17 mouse cellular contexts compared by ENCODE assay signal in the genomic region with DNA sequence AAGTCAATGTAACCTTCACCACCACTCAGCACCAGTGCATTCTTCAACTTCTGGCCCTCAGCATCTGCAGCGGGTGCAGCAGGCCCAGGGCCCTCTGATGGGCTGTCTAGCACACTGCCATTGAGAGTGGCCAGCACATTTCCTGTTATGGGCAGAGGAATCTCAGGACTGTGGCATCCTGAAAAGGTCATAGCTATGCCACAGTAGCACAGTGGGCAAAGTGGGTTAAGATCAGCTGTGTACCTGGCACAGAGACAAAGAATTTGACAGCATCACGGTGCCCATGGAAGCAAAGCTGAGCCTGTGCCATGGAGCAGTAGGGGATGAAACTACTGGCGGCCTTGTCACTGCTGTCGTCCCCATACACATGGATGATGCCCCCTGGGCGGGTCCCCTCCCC. TPM values are rescaled to one million over a fixed set of nuclear protein-coding genes. Genes with fewer than 3 reads are reported as not detected.
DNase-seq lines count a peak whose midpoint lies in the region; ATAC-seq lines count a peak whose summit lies in the region.
"Had no signal": no experiment of that assay in that cellular context is flagged by ENCODE, and none has a peak within 500 bp of the region (broad histone marks: within the 10 kb centered on the region; RNA-seq: fewer than 3 reads in every experiment).

No protein-coding gene starts in this region.

- no peak overlapping the region for H3K9ac ChIP-seq in hindbrain, embryonic 14.5 days
- H3K9ac ChIP-seq: forebrain, postnatal 0 days; hindbrain, embryonic 15.5 days; neural tube, embryonic 12.5 days had no signal

- H3K4me1 ChIP-seq in hindbrain, embryonic 10.5 days (replicated peaks) = peaks cover 41% of the 10 kb centered on the region
- peaks cover 26% of the 10 kb centered on the region for H3K4me1 ChIP-seq in hindbrain, embryonic 14.5 days (replicated peaks; ENCODE audit: control insufficient read depth, insufficient read depth, low read length)
- peaks cover 36% of the 10 kb centered on the region for H3K4me1 ChIP-seq in embryonic facial prominence, embryonic 10.5 days
- H3K4me1 ChIP-seq in limb, embryonic 10.5 days = peaks cover 31% of the 10 kb centered on the region

- no peaks in the 10 kb centered on the region for H3K27me3 ChIP-seq in hindbrain, embryonic 10.5 days (ENCODE audit: insufficient read depth, poor library complexity, severe bottlenecking)
- no peaks in the 10 kb centered on the region for H3K27me3 ChIP-seq in hindbrain, embryonic 14.5 days (ENCODE audit: control insufficient read depth, insufficient read depth, low read length)
- no peaks in the 10 kb centered on the region for H3K27me3 ChIP-seq in embryonic facial prominence, embryonic 10.5 days (replicated peaks; ENCODE audit: low read depth, poor library complexity, severe bottlenecking)
- no peaks in the 10 kb centered on the region for H3K27me3 ChIP-seq in limb, embryonic 10.5 days (ENCODE audit: low read depth, poor library complexity, severe bottlenecking)
- H3K27me3 ChIP-seq: heart, embryonic 13.5 days; hindbrain, embryonic 15.5 days; neural tube, embryonic 12.5 days had no signal

- 90% methylated on average over 5 of the region's 5 CpGs for WGBS in hindbrain, embryonic 10.5 days
- WGBS in hindbrain, embryonic 14.5 days = 83% methylated on average over 5 of the region's 5 CpGs
- 84% methylated on average over 5 of the region's 5 CpGs for WGBS in embryonic facial prominence, embryonic 10.5 days
- 89% methylated on average over 5 of the region's 5 CpGs for WGBS in limb, embryonic 10.5 days

- no peak overlapping the region for H3K4me2 ChIP-seq in hindbrain, embryonic 14.5 days (replicated peaks)
- H3K4me2 ChIP-seq: heart, embryonic 13.5 days; hindbrain, embryonic 15.5 days; neural tube, embryonic 12.5 days had no signal

- H3K27ac ChIP-seq in hindbrain, embryonic 10.5 days = no peak overlapping the region
- no peak overlapping the region for H3K27ac ChIP-seq in hindbrain, embryonic 14.5 days
- H3K27ac ChIP-seq in embryonic facial prominence, embryonic 10.5 days (replicated peaks) = no peak overlapping the region
- no peak overlapping the region for H3K27ac ChIP-seq in limb, embryonic 10.5 days
- H3K27ac ChIP-seq: hindbrain, embryonic 15.5 days; kidney, postnatal 0 days; neural tube, embryonic 12.5 days had no signal

- DNase-seq in hindbrain, embryonic 10.5 days (ENCODE audit: low spot score) = no peak
- DNase-seq in hindbrain, embryonic 14.5 days (ENCODE audit: low spot score) = no peak
- peak; percentile 45 for DNase-seq in adipocyte (ENCODE audit: low spot score)
- DNase-seq in embryonic facial prominence, embryonic 10.5 days (ENCODE audit: low spot score) = no peak
- no peak for DNase-seq in limb, embryonic 10.5 days (ENCODE audit: low spot score)
- DNase-seq in yolk sac, embryonic 10.5 days (ENCODE audit: low spot score) = no peak
- no peak for DNase-seq in T-cell, adult 2 months (ENCODE audit: low spot score)
- DNase-seq: adrenal gland, adult 2 months; cerebellum, adult 18-20 months; forebrain, postnatal 0 days; right cerebral cortex, postnatal 25 days had no signal

- H3K9me3 ChIP-seq in hindbrain, embryonic 10.5 days = no peaks in the 10 kb centered on the region
- H3K9me3 ChIP-seq in hindbrain, embryonic 14.5 days (ENCODE audit: control insufficient read depth, low read length) = no peaks in the 10 kb centered on the region
- H3K9me3 ChIP-seq in embryonic facial prominence, embryonic 10.5 days = no peaks in the 10 kb centered on the region
- no peaks in the 10 kb centered on the region for H3K9me3 ChIP-seq in limb, embryonic 10.5 days (replicated peaks)
- H3K9me3 ChIP-seq: G1E; heart, embryonic 13.5 days; hindbrain, embryonic 15.5 days; neural tube, embryonic 12.5 days had no signal

- no peak for ATAC-seq in hindbrain, embryonic 14.5 days (ENCODE audit: low FRiP score)
- ATAC-seq: forebrain, postnatal 0 days; intestine, embryonic 16.5 days had no signal

- H3K36me3 ChIP-seq in hindbrain, embryonic 10.5 days = peaks cover 76% of the 10 kb centered on the region
- peaks cover 70% of the 10 kb centered on the region for H3K36me3 ChIP-seq in hindbrain, embryonic 14.5 days (replicated peaks; ENCODE audit: control insufficient read depth, insufficient read depth)
- H3K36me3 ChIP-seq in embryonic facial prominence, embryonic 10.5 days (replicated peaks) = peaks cover 75% of the 10 kb centered on the region
- peaks cover 75% of the 10 kb centered on the region for H3K36me3 ChIP-seq in limb, embryonic 10.5 days

- H3K4me3 ChIP-seq in hindbrain, embryonic 10.5 days = peak overlapping the region; percentile 18; the same call in 1 of the 2 replicates
- no peak overlapping the region for H3K4me3 ChIP-seq in hindbrain, embryonic 14.5 days (replicated peaks; ENCODE audit: low read length)
- H3K4me3 ChIP-seq in embryonic facial prominence, embryonic 10.5 days = peak overlapping the region; percentile 0; the same call in 1 of the 2 replicates
- H3K4me3 ChIP-seq in limb, embryonic 10.5 days = 0 out of 2 replicates have a peak overlapping the region, but pooled peaks have one; percentile 0
- H3K4me3 ChIP-seq: heart, embryonic 13.5 days; hindbrain, embryonic 15.5 days; neural tube, embryonic 12.5 days had no signal

RNA-seq across cellular contexts. Expression of a gene that starts 2.9 kb away (rescaled TPM):
- 44.7 and 46.5 TPM in 2 replicates for polyA plus RNA-seq in hindbrain, embryonic 10.5 days (2016; fragmentation: Nextera tagmentation; extraction: Ambion mirVana)
- 85.6 and 95.8 TPM in 2 replicates for polyA plus RNA-seq in hindbrain, embryonic 14.5 days (2014; fragmentation: Nextera tagmentation; extraction: Ambion mirVana)
- polyA plus RNA-seq in embryonic facial prominence, embryonic 10.5 days (2016; fragmentation: Nextera tagmentation; extraction: Ambion mirVana) = 47.3 and 50.1 TPM in 2 replicates
- polyA plus RNA-seq in limb, embryonic 10.5 days (2016; fragmentation: Nextera tagmentation; extraction: Ambion mirVana) = 43.6 and 47.0 TPM in 2 replicates

RNA-seq across cellular contexts. Expression of a gene that starts 4.2 kb away (rescaled TPM):
- polyA plus RNA-seq in hindbrain, embryonic 10.5 days (2016; fragmentation: Nextera tagmentation; extraction: Ambion mirVana) = 96.7 and 102 TPM in 2 replicates
- 72.9 and 82.6 TPM in 2 replicates for polyA plus RNA-seq in hindbrain, embryonic 14.5 days (2014; fragmentation: Nextera tagmentation; extraction: Ambion mirVana)
- polyA plus RNA-seq in embryonic facial prominence, embryonic 10.5 days (2016; fragmentation: Nextera tagmentation; extraction: Ambion mirVana) = 102 and 105 TPM in 2 replicates
- 104 and 105 TPM in 2 replicates for polyA plus RNA-seq in limb, embryonic 10.5 days (2016; fragmentation: Nextera tagmentation; extraction: Ambion mirVana)

RNA-seq across cellular contexts. Expression of a gene that starts 4.3 kb away (rescaled TPM):
- polyA plus RNA-seq in hindbrain, embryonic 10.5 days (2016; fragmentation: Nextera tagmentation; extraction: Ambion mirVana) = 30.8 and 36.3 TPM in 2 replicates
- polyA plus RNA-seq in hindbrain, embryonic 14.5 days (2014; fragmentation: Nextera tagmentation; extraction: Ambion mirVana) = 22.7 and 23.7 TPM in 2 replicates
- 30.6 and 33.6 TPM in 2 replicates for polyA plus RNA-seq in embryonic facial prominence, embryonic 10.5 days (2016; fragmentation: Nextera tagmentation; extraction: Ambion mirVana)
- 22.1 and 30.6 TPM in 2 replicates for polyA plus RNA-seq in limb, embryonic 10.5 days (2016; fragmentation: Nextera tagmentation; extraction: Ambion mirVana)

RNA-seq across cellular contexts. Expression of a gene that starts 12.7 kb away (rescaled TPM):
- 48.9 and 53.4 TPM in 2 replicates for polyA plus RNA-seq in hindbrain, embryonic 10.5 days (2016; fragmentation: Nextera tagmentation; extraction: Ambion mirVana)
- polyA plus RNA-seq in hindbrain, embryonic 14.5 days (2014; fragmentation: Nextera tagmentation; extraction: Ambion mirVana) = 75.0 and 82.0 TPM in 2 replicates
- polyA plus RNA-seq in embryonic facial prominence, embryonic 10.5 days (2016; fragmentation: Nextera tagmentation; extraction: Ambion mirVana) = 47.1 TPM in 2 replicates
- polyA plus RNA-seq in limb, embryonic 10.5 days (2016; fragmentation: Nextera tagmentation; extraction: Ambion mirVana) = 48.0 and 50.8 TPM in 2 replicates

RNA-seq across cellular contexts. Expression of a gene that starts 13.0 kb away (rescaled TPM):
- 90.0 and 95.5 TPM in 2 replicates for polyA plus RNA-seq in hindbrain, embryonic 10.5 days (2016; fragmentation: Nextera tagmentation; extraction: Ambion mirVana)
- polyA plus RNA-seq in hindbrain, embryonic 14.5 days (2014; fragmentation: Nextera tagmentation; extraction: Ambion mirVana) = 67.4 and 72.8 TPM in 2 replicates
- 71.8 and 81.8 TPM in 2 replicates for polyA plus RNA-seq in embryonic facial prominence, embryonic 10.5 days (2016; fragmentation: Nextera tagmentation; extraction: Ambion mirVana)
- 72.7 and 79.7 TPM in 2 replicates for polyA plus RNA-seq in limb, embryonic 10.5 days (2016; fragmentation: Nextera tagmentation; extraction: Ambion mirVana)
